Mouse (Mus musculus): Measurements from ENCODE around the gene Gm13276.
"Not testable (repeated sequence)": the region's sequence is repeated elsewhere in the genome, so short reads cannot be mapped to it uniquely, and the experiment has no call there.

The Gm13276 gene

DNA sequence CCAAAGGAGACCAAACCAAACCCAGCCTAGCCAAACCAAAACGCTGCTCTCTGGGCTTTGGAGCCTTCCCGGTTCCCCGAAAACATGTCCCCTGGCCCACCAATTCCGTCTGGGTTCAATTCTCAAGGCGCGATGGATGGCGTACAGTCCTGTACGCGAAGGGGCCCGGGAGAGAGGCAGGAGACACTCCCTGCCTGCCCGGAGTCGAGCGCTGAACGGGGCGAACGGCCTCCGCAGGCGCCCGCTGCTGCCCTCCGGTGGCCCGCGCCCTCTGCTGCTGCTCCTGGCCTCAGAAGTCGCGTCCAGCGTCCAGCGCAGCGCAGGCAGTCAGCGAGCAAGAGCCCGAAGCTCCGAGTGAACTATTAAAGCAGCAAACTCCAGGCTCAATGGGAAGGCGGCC is 3.2 kb upstream of the Gm13276 start:
- DNase-seq (ENCODE audit: low read depth, low spot score), result not testable (repeated sequence)

DNA sequence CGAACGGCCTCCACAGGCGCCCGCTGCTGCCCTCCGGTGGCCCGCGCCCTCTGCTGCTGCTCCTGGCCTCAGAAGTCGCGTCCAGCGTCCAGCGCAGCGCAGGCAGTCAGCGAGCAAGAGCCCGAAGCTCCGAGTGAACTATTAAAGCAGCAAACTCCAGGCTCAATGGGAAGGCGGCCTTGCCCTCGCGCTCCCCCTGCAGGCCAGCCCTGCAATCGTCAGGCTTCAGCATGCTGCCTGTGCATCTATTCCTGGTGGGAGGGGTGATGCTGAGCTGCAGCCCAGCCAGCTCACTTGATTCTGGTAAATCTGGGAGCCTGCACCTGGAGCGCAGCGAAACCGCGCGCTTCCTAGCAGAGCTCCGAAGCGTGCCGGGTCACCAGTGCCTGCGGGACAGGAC is 2.9 kb downstream of the Gm13276 start, which contains the start of gene Gm13277:
Gene Gm13277 (plus strand): TSS at position 231 of the 400 bp plus-strand sequence.
- not testable (repeated sequence) for DNase-seq (ENCODE audit: low read depth, low spot score)

- not testable (repeated sequence) for DNase-seq (ENCODE audit: low read depth, low spot score)
Observed at GRCm38 (mm10) chr4:88791250-88791649, 5.7 kb downstream of the Gm13276 start, which contains the start of gene Gm13278. Gene Gm13278, plus strand, starts transcription at chr4:88791550.

DNA sequence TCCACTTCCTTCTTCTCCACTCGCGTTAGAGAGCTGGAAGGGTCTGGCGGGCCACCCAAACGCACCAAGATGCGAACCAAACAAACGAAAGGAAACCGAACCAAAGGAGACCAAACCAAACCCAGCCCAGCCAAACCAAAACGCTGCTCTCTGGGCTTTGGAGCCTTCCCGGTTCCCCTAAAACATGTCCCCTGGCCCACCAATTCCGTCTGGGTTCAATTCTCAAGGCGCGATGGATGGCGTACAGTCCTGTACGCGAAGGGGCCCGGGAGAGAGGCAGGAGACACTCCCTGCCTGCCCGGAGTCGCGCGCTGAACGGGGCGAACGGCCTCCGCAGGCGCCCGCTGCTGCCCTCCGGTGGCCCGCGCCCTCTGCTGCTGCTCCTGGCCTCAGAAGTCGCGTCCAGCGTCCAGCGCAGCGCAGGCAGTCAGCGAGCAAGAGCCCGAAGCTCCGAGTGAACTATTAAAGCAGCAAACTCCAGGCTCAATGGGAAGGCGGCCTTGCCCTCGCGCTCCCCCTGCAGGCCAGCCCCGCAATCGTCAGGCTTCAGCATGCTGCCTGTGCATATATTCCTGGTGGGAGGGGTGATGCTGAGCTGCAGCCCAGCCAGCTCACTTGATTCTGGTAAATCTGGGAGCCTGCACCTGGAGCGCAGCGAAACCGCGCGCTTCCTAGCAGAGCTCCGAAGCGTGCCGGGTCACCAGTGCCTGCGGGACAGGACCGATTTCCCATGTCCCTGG is 8.6 kb downstream of the Gm13276 start, which contains the start of gene Gm13275:
Gene Gm13275 (plus strand): TSS at position 552 of the 740 bp plus-strand sequence.
- DNase-seq (ENCODE audit: low read depth, low spot score), result not testable (repeated sequence)

- not testable (repeated sequence) for DNase-seq (ENCODE audit: low read depth, low spot score)
Observed at GRCm38 (mm10) chr4:88797097-88797496, 11.6 kb downstream of the Gm13276 start, which contains the start of gene Gm13279. Gene Gm13279, plus strand, starts transcription at chr4:88797397.

GRCm38 (mm10) chr4:88799365-88799764 is 13.9 kb downstream of the Gm13276 start, which contains the start of gene Gm13285:
Gene Gm13285, plus strand, starts transcription at chr4:88799665.
- not testable (repeated sequence) for DNase-seq (ENCODE audit: low read depth, low spot score)

DNA sequence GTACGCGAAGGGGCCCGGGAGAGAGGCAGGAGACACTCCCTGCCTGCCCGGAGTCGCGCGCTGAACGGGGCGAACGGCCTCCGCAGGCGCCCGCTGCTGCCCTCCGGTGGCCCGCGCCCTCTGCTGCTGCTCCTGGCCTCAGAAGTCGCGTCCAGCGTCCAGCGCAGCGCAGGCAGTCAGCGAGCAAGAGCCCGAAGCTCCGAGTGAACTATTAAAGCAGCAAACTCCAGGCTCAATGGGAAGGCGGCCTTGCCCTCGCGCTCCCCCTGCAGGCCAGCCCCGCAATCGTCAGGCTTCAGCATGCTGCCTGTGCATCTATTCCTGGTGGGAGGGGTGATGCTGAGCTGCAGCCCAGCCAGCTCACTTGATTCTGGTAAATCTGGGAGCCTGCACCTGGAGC is 17.4 kb downstream of the Gm13276 start, which contains the start of gene Gm13287:
Gene Gm13287 (plus strand): TSS at position 301 of the 400 bp plus-strand sequence.
- not testable (repeated sequence) for DNase-seq (ENCODE audit: low read depth, low spot score)

- DNase-seq (ENCODE audit: low read depth, low spot score), result not testable (repeated sequence)
Observed at GRCm38 (mm10) chr4:88805231-88805630, 19.7 kb downstream of the Gm13276 start, which contains the start of gene Gm13288. Gene Gm13288, plus strand, starts transcription at chr4:88805531.

GRCm38 (mm10) chr4:88805761-88806160 is 20.3 kb downstream of the Gm13276 start:
- not testable (repeated sequence) for DNase-seq (ENCODE audit: low read depth, low spot score)

DNA sequence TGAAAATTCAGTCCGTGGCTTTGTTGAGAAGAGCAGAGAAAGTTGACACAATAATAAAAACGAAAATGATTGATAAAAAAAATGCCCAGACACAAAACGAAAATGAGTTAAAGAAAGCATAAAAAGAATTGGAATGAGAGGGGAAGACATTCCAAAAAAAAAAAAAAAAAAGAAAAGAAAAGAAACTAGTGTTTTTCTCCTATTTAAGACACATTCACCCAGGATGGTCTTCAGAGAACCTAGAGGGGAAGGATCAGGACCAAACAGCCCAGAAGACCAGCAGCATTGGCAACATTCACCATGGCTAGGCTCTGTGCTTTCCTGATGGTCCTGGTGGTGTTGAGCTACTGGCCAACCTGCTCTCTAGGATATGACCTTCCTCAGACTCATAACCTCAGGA is 30.4 kb downstream of the Gm13276 start, which contains the start of gene Ifna7:
Gene Ifna7 (plus strand): TSS at position 301 of the 400 bp plus-strand sequence.
- no peak for DNase-seq (ENCODE audit: low read depth, low spot score)

DNA sequence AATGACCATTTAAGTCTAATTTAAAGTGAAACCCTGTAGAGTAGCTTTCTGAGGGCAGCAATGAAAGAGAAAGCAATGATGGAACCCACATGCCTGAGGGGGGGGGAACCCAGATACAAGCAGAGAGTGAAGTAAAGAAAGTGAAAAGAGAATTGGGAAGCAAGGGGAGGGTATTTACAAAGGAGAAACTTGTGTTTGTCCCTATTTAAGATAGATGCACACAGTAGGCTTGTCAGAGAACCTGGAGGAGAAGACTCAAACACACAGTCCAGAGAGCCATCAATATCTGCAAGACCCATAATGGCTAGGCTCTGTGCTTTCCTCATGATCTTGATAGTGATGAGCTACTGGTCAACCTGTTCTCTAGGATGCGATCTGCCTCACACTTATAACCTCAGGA is 34.1 kb downstream of the Gm13276 start, which contains the start of gene Ifna11:
Gene Ifna11 (plus strand): TSS at position 301 of the 400 bp plus-strand sequence.
- no peak for DNase-seq (ENCODE audit: low read depth, low spot score)

DNA sequence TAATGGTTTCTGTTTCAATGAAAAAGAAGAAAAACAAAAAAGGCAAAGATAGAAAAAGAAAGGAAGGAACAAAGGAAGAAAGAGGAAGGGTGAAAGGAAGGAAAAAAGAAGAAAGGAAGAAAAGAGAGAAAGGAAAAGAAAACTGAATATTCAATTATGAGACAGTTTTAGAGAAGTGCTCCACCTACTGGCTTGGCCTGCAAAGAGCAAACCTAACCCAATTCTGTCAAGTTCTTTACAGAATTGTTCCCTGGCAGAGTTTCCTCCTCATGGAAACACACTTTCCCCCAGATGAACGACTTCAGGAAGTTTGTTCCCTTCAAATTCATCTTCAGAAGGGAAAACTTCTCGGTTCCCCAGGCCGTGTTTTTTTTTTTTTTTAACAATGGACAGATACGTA is 37.5 kb downstream of the Gm13276 start:
- DNase-seq (ENCODE audit: low read depth, low spot score), result peak; percentile 14

GRCm38 (mm10) chr4:88827116-88827515 is 41.6 kb downstream of the Gm13276 start, which contains the start of gene Ifna6:
Gene Ifna6, plus strand, starts transcription at chr4:88827416.
- DNase-seq (ENCODE audit: low read depth, low spot score), result not testable (repeated sequence)

- DNase-seq (ENCODE audit: low read depth, low spot score), result peak; percentile 19
Observed at GRCm38 (mm10) chr4:88830523-88830922, 45.0 kb downstream of the Gm13276 start.

GRCm38 (mm10) chr4:88835225-88835624 is 49.7 kb downstream of the Gm13276 start, which contains the start of gene Ifna5:
Gene Ifna5, plus strand, starts transcription at chr4:88835525.
- DNase-seq (ENCODE audit: low read depth, low spot score), result not testable (repeated sequence)
